Mouse (Mus musculus) heart, postnatal 14 days (tissue): ENCODE measurements around the gene Upb1. TPM values are rescaled to one million over a fixed set of nuclear protein-coding genes. Genes with fewer than 3 reads are reported as not detected.

Experiments
- DNase-seq, 2 experiments: peaks; one replicate each; pipeline ENCODE4 v3.0.0; 2021 to 2022
- intact Hi-C: fragments of 180-260 bp; cut with DNase I; formaldehyde crosslinking; loops from one replicate; pipeline ENCODE4 v1.15.1; 2025
- total RNA-seq, 2 experiments: library from RNA; stranded (reverse); gene quantifications; 2 replicates each; pipeline ENCODE4 v1.2.3; 2021

Upb1 gene
- total RNA-seq, 2 experiments from 2014 or later, result 0.22 to 0.34 TPM

DNA sequence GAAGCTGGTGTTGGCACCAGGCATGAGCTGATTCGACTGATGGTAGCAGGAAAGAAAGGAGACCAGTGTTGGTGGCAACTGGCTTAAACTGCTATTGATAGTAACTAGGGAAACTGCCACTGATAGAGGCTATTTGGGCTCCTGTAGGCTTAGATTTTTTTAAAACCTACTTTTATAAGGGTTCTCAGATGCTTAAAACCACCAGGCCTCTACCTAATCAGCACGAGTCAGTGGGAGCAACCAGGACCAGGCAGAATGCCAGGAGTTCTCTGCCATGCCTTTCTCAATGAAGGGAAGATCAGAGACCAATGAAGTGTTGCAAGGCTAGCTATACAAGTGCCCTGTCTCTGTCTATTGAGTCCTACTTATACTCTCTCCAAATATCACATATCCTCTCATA is 88.6 kb downstream of the Upb1 start:
- intact Hi-C loops, result loop anchor here (5.0 kb wide), 3 partner anchors 92 to 232 kb away; no protein-coding TSS in a partner anchor
- DNase-seq, result no peak

DNA sequence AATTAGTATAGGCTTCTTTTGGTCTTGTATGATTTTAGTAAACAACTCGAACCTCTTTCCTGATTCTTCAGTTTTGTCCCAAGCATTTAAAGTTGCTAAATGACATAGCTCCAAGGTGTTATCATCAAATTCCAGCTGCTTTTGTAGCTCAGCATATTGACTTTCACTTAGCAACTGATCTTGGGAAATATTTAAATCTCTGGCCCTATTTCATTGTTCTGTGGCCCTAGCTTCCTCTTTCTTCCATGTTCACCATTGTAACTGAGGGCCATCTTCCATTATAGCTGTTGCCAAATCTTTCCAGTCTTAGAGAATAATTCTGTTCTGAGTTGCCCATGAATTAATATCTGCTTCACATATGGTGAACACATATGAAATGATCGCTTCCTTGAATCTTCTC is 89.8 kb downstream of the Upb1 start:
- intact Hi-C loops, result no loop called here
- DNase-seq, result no peak

Other genes starting within 250 kb of the Upb1 start
- 10 to 100 TPM; 38.3 to 42.9 TPM for gene Specc1l, start 189.0 kb upstream of the Upb1 start, total RNA-seq
- 10 to 100 TPM; 13.2 to 15.2 TPM for gene Adora2a, start 84.2 kb upstream of the Upb1 start, total RNA-seq
- 10 to 100 TPM; 56.0 to 68.3 TPM for gene Snrpd3, start 116.4 kb downstream of the Upb1 start, total RNA-seq
- 10 to 100 TPM; 43.8 to 45.5 TPM for gene Gucd1, start 116.9 kb downstream of the Upb1 start, total RNA-seq
- gene Lrrc75b, start 159.2 kb downstream of the Upb1 start, total RNA-seq, result 1 to 10 TPM; 1.3 to 1.5 TPM
- gene Ggt1, start 160.5 kb downstream of the Upb1 start, total RNA-seq, result not detected
- gene Ggt5, start 188.2 kb downstream of the Upb1 start, total RNA-seq, result 10 to 100 TPM in 1 of 2 experiments, 1 to 10 TPM in 1; 8.3 to 10.7 TPM
- 1 to 10 TPM; 2.4 to 2.5 TPM for gene Susd2, start 242.9 kb downstream of the Upb1 start, total RNA-seq